11 mouse cellular contexts compared by ENCODE assay signal in genomic region chr4:134762360-134762759, GRCm38 (mm10). TPM values are rescaled to one million over a fixed set of nuclear protein-coding genes. Genes with fewer than 3 reads are reported as not detected.
DNase-seq lines count a peak whose midpoint lies in the region; ATAC-seq and TF ChIP-seq lines count a peak whose summit lies in the region.
"Had no signal": no experiment of that assay in that cellular context is flagged by ENCODE, and none has a peak within 500 bp of the region (broad histone marks: within the 10 kb centered on the region; RNA-seq: fewer than 3 reads in every experiment).

No protein-coding gene starts in this region.

- H3K36me3 ChIP-seq in embryonic facial prominence, embryonic 14.5 days (ENCODE audit: control insufficient read depth, insufficient read depth, low read length): no peaks in the 10 kb centered on the region
- no peaks in the 10 kb centered on the region; the same call in 1 of the 2 replicates for H3K36me3 ChIP-seq in limb, embryonic 13.5 days
- H3K36me3 ChIP-seq in myocyte (ENCODE audit: control insufficient read depth, insufficient read depth): no peaks in the 10 kb centered on the region

- no peak for TF ChIP-seq POLR2A in myocyte (IDR thresholded peaks at IDR 0.05; ENCODE audit: insufficient read length, low read depth)

- H3K4me2 ChIP-seq in embryonic facial prominence, embryonic 14.5 days (ENCODE audit: low read depth, low read length): no peak overlapping the region
- H3K4me2 ChIP-seq in limb, embryonic 13.5 days (replicated peaks): peak overlapping the region; percentile 11; the same call in 1 of the 2 replicates
- peak overlapping the region; percentile 21 for H3K4me2 ChIP-seq in myocyte (ENCODE audit: low read depth)

- WGBS in embryonic facial prominence, embryonic 14.5 days: 63% methylated on average over 6 of the region's 6 CpGs
- 79% methylated on average over 6 of the region's 6 CpGs for WGBS in limb, embryonic 13.5 days

- H3K79me2 ChIP-seq in myocyte (ENCODE audit: control insufficient read depth, insufficient read depth): peaks cover 82% of the 10 kb centered on the region

- H3K9ac ChIP-seq in embryonic facial prominence, embryonic 14.5 days (ENCODE audit: low read depth, low read length): peak overlapping the region; percentile 14; the same call in 1 of the 2 replicates
- H3K9ac ChIP-seq in limb, embryonic 13.5 days: peak overlapping the region; percentile 35; the same call in 1 of the 2 replicates

- peaks cover 14% of the 10 kb centered on the region for H3K4me1 ChIP-seq in embryonic facial prominence, embryonic 14.5 days (ENCODE audit: control insufficient read depth, insufficient read depth, low read length)
- H3K4me1 ChIP-seq in limb, embryonic 13.5 days: peaks cover 43% of the 10 kb centered on the region

- DNase-seq in lung, adult 18-20 months: peak; percentile 53 to 54
- DNase-seq in lung, postnatal 14 days: no peak
- no peak for DNase-seq in embryonic facial prominence, embryonic 14.5 days (ENCODE audit: low spot score)
- DNase-seq in frontal cortex, postnatal 25 days (ENCODE audit: low spot score in 2 of 2): no peak
- no peak for DNase-seq in kidney, adult 11 months
- DNase-seq: cerebellum, adult 2 months; gastrocnemius, postnatal 14 days; layer of hippocampus, postnatal 36 days had no signal

- 0 out of 2 replicates have a peak overlapping the region, but pooled peaks have one; percentile 29 for H3K27ac ChIP-seq in embryonic facial prominence, embryonic 14.5 days (replicated peaks; ENCODE audit: low read depth, low read length)
- no peak overlapping the region; the same call in 1 of the 2 replicates for H3K27ac ChIP-seq in limb, embryonic 13.5 days

- H3K9me3 ChIP-seq in embryonic facial prominence, embryonic 14.5 days (ENCODE audit: control insufficient read depth, low read length): no peaks in the 10 kb centered on the region
- no peaks in the 10 kb centered on the region for H3K9me3 ChIP-seq in limb, embryonic 13.5 days

- no peaks in the 10 kb centered on the region for H3K27me3 ChIP-seq in embryonic facial prominence, embryonic 14.5 days (replicated peaks; ENCODE audit: control insufficient read depth, insufficient read depth, low read length)
- no peaks in the 10 kb centered on the region for H3K27me3 ChIP-seq in limb, embryonic 13.5 days
- H3K27me3 ChIP-seq in myocyte (ENCODE audit: control insufficient read depth, insufficient read depth, insufficient read length): no peaks in the 10 kb centered on the region

- ATAC-seq in embryonic facial prominence, embryonic 14.5 days (ENCODE audit: low read depth): no peak
- ATAC-seq in limb, embryonic 13.5 days (ENCODE audit: low FRiP score, low read depth): no peak
- no peak for ATAC-seq in CD4-positive, CD25-positive, alpha-beta regulatory T cell, adult 4 months

- H3ac ChIP-seq in myocyte (ENCODE audit: control insufficient read depth, insufficient read length): no peak overlapping the region

- no peak overlapping the region for H3K4me3 ChIP-seq in embryonic facial prominence, embryonic 14.5 days (ENCODE audit: low read depth, low read length)
- H3K4me3 ChIP-seq in limb, embryonic 13.5 days: no peak overlapping the region
- no peak overlapping the region for H3K4me3 ChIP-seq in myocyte

TF ChIP-seq in myocyte, 11 proteins besides CTCF, POLR2A, EP300 and RAD21:
- TF ChIP-seq MAX (IDR thresholded peaks at IDR 0.05; ENCODE audit: low read depth) (no peak), CEBPB (IDR thresholded peaks at IDR 0.05; ENCODE audit: insufficient read depth, poor library complexity, severe bottlenecking) (no peak), TCF3 (IDR thresholded peaks at IDR 0.05; ENCODE audit: insufficient read length, low read depth) (no peak), SRF (IDR thresholded peaks at IDR 0.05; ENCODE audit: control insufficient read depth, insufficient read length, low read depth) (no peak), E2F4 (IDR thresholded peaks at IDR 0.05; ENCODE audit: insufficient read depth) (no peak), MYOD1 (IDR thresholded peaks at IDR 0.05; ENCODE audit: control insufficient read depth in 1 of 3, insufficient read length in 2 of 3, low read depth in 2 of 3) (no peak), POLR2AphosphoS2 (IDR thresholded peaks at IDR 0.05; ENCODE audit: insufficient read length, low read depth) (no peak), USF1 (IDR thresholded peaks at IDR 0.05; ENCODE audit: low read depth) (no peak), REST (IDR thresholded peaks at IDR 0.05; ENCODE audit: insufficient read depth, insufficient read length) (no peak), MYOG (IDR thresholded peaks at IDR 0.05; ENCODE audit: control insufficient read depth in 1 of 3, insufficient read depth in 1 of 3, insufficient read length in 2 of 3, low read depth in 2 of 3) (no peak), TCF12 (IDR thresholded peaks at IDR 0.05; ENCODE audit: insufficient read depth, poor library complexity, severe bottlenecking) (no peak)
TF ChIP-seq in myocyte: peak in this region for 0.

RNA-seq across cellular contexts. Expression of gene Ldlrap1, which starts 5.5 kb away (rescaled TPM):
- polyA plus RNA-seq in embryonic facial prominence, embryonic 14.5 days (2014; fragmentation: Nextera tagmentation; extraction: Ambion mirVana): 22.5 and 22.9 TPM in 2 replicates
- polyA plus RNA-seq in limb, embryonic 13.5 days (2015; fragmentation: Nextera tagmentation; extraction: Ambion mirVana): 22.0 and 24.5 TPM in 2 replicates
- 19.0 TPM for polyA plus RNA-seq in myocyte (2012; fragmentation: generic; extraction: Trizol)
- 10 to 100 TPM; 26.1 to 42.4 TPM for polyA plus RNA-seq in CD4-positive, CD25-positive, alpha-beta regulatory T cell, adult 4 months (2017; shearing (Covaris generic))

RNA-seq across cellular contexts. Expression of gene Man1c1, which starts 58.3 kb away (rescaled TPM):
- polyA plus RNA-seq in embryonic facial prominence, embryonic 14.5 days (2014; fragmentation: Nextera tagmentation; extraction: Ambion mirVana): 5.1 and 6.5 TPM in 2 replicates
- 2.9 and 3.5 TPM in 2 replicates for polyA plus RNA-seq in limb, embryonic 13.5 days (2015; fragmentation: Nextera tagmentation; extraction: Ambion mirVana)
- 11.3 TPM for polyA plus RNA-seq in myocyte (2012; fragmentation: generic; extraction: Trizol)
- polyA plus RNA-seq in CD4-positive, CD25-positive, alpha-beta regulatory T cell, adult 4 months (2017; shearing (Covaris generic)): 1 to 10 TPM; 1.0 to 1.4 TPM

Comparison
In these comparisons a context has a peak if more than half of its experiments do, and no peak if none do; other contexts are left out.
1. DNase-seq: peak in lung, adult 18-20 months (2 of 2); none in lung, postnatal 14 days (single experiment), embryonic facial prominence, embryonic 14.5 days (single experiment), frontal cortex, postnatal 25 days (0 of 2) and kidney, adult 11 months (single experiment).